Mouse (Mus musculus): ENCODE results near the gene Cdc6. TPM values are rescaled to one million over a fixed set of nuclear protein-coding genes. Genes with fewer than 3 reads are reported as not detected.

Cdc6 gene
- polyA plus RNA-seq, 1 experiment from 2014 or later, result 21.1 TPM

GRCm38 (mm10) chr11:98971316-98972031 is 63.9 kb downstream of the Cdc6 start:
- Histone ChIP-seq H3K4me3 (no peak overlapping the region), H3K9me3 (no peaks in the 10 kb centered on the region), H3K9ac (peak overlapping the region; percentile 50; the same call in 1 of the 2 replicates), H3K27me3 (replicated peaks) (no peaks in the 10 kb centered on the region), H3K36me3 (peaks cover 92% of the 10 kb centered on the region), H3K4me2 (no peak overlapping the region), H3K27ac (replicated peaks) (peak overlapping the region; percentile 46), H3K4me1 (peaks cover 58% of the 10 kb centered on the region)
- ATAC-seq (ENCODE audit: extremely low read depth, insufficient number of reproducible peaks, low FRiP score, low TSS enrichment), result no peak
- WGBS, result 68% methylated on average over 23 of the region's 23 CpGs

DNA sequence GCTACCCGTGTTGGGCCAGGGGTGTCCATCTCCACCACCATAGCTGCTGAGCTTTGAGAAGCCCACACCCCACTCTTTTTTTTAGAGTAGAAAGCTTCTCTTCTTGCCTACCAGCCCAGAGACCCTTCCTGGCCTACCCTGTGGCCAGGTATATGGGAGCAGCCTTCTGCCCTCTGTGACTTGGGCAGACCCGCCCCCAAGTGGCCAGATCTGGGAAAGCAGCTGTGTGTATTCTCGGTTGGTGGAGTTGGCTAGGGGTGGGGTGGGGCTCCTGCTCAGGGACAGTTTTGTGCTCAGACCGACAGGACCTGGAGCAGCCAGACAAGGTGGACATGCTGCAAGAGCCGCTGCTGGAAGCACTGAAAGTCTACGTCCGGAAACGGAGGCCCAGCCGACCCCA is 64.6 kb downstream of the Cdc6 start:
- Histone ChIP-seq H3K27me3 (replicated peaks) (no peaks in the 10 kb centered on the region), H3K9me3 (no peaks in the 10 kb centered on the region), H3K4me2 (no peak overlapping the region), H3K36me3 (peaks cover 84% of the 10 kb centered on the region), H3K9ac (no peak overlapping the region), H3K27ac (replicated peaks) (no peak overlapping the region), H3K4me3 (no peak overlapping the region), H3K4me1 (peaks cover 50% of the 10 kb centered on the region)
- WGBS, result 54% methylated on average over 9 of the region's 9 CpGs
- no peak for ATAC-seq (ENCODE audit: extremely low read depth, insufficient number of reproducible peaks, low FRiP score, low TSS enrichment)

DNA sequence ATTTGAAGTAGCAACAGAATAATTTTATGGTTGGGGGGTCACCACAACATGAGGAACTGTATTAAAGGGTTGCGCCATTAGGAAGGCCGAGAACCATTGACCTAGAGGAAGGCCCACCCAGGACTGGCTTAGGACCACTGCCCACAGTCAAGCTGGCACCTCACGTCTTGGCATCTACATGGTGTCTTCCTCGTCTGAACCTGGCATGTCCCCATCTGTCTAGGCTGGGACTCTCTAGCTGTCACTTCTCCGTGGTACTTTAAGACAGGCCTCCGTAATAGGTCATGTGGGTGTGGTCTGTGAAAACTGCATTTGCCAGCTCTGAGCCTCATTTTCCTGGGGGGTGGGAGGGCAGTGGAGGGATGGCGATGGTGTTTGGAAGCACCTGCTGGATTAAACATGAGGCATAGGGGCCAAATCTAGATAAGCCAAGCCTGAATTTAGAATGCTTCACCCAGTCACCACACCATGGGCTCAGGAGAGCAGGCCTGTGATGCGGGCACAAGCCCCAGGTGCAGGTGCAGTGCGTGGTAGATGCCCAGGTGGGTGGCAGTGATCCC is 65.3 kb downstream of the Cdc6 start:
- no peak for ATAC-seq (ENCODE audit: extremely low read depth, insufficient number of reproducible peaks, low FRiP score, low TSS enrichment)
- Histone ChIP-seq H3K9me3 (no peaks in the 10 kb centered on the region), H3K4me3 (no peak overlapping the region), H3K4me2 (no peak overlapping the region), H3K27ac (replicated peaks) (no peak overlapping the region), H3K4me1 (peaks cover 44% of the 10 kb centered on the region), H3K9ac (no peak overlapping the region), H3K27me3 (replicated peaks) (no peaks in the 10 kb centered on the region), H3K36me3 (peaks cover 78% of the 10 kb centered on the region)
- 83% methylated on average over 9 of the region's 9 CpGs for WGBS

Other genes starting within 250 kb of the Cdc6 start
- 0.12 TPM in 1 of 2 replicates, not detected in the other for gene Gsdma, start 243.4 kb upstream of the Cdc6 start, polyA plus RNA-seq (2015; fragmentation: Nextera tagmentation; extraction: Ambion mirVana)
- gene Psmd3, start 225.2 kb upstream of the Cdc6 start, polyA plus RNA-seq (2015; fragmentation: Nextera tagmentation; extraction: Ambion mirVana), result 165 and 167 TPM in 2 replicates
- gene Csf3, start 206.5 kb upstream of the Cdc6 start, polyA plus RNA-seq (2015; fragmentation: Nextera tagmentation; extraction: Ambion mirVana), result not detected in 2 replicates
- gene Med24, start 178.4 kb upstream of the Cdc6 start, polyA plus RNA-seq (2015; fragmentation: Nextera tagmentation; extraction: Ambion mirVana), result 35.1 and 37.4 TPM in 2 replicates
- gene Thra, start 167.2 kb upstream of the Cdc6 start, polyA plus RNA-seq (2015; fragmentation: Nextera tagmentation; extraction: Ambion mirVana), result 30.0 and 32.0 TPM in 2 replicates
- gene Nr1d1, start 132.5 kb upstream of the Cdc6 start, polyA plus RNA-seq (2015; fragmentation: Nextera tagmentation; extraction: Ambion mirVana), result 5.9 and 6.4 TPM in 2 replicates
- 14.6 and 15.7 TPM in 2 replicates for gene Msl1, start 112.3 kb upstream of the Cdc6 start, polyA plus RNA-seq (2015; fragmentation: Nextera tagmentation; extraction: Ambion mirVana)
- 22.3 and 23.1 TPM in 2 replicates for gene Casc3, start 102.9 kb upstream of the Cdc6 start, polyA plus RNA-seq (2015; fragmentation: Nextera tagmentation; extraction: Ambion mirVana)
- gene Rapgefl1, start 71.0 kb upstream of the Cdc6 start, polyA plus RNA-seq (2015; fragmentation: Nextera tagmentation; extraction: Ambion mirVana), result 0.64 and 0.98 TPM in 2 replicates
- gene Wipf2, start 44.2 kb upstream of the Cdc6 start, polyA plus RNA-seq (2015; fragmentation: Nextera tagmentation; extraction: Ambion mirVana), result 2.3 and 2.6 TPM in 2 replicates
- gene Rara, start 20.0 kb downstream of the Cdc6 start, polyA plus RNA-seq (2015; fragmentation: Nextera tagmentation; extraction: Ambion mirVana), result 27.9 and 28.3 TPM in 2 replicates
- 1.3 and 3.3 TPM in 2 replicates for gene Gjd3, start 75.2 kb downstream of the Cdc6 start, polyA plus RNA-seq (2015; fragmentation: Nextera tagmentation; extraction: Ambion mirVana)
- 158 and 170 TPM in 2 replicates for gene Top2a, start 116.4 kb downstream of the Cdc6 start, polyA plus RNA-seq (2015; fragmentation: Nextera tagmentation; extraction: Ambion mirVana)
- gene Igfbp4, start 133.4 kb downstream of the Cdc6 start, polyA plus RNA-seq (2015; fragmentation: Nextera tagmentation; extraction: Ambion mirVana), result 371 and 397 TPM in 2 replicates
- 0.15 and 0.21 TPM in 2 replicates for gene Tns4, start 181.5 kb downstream of the Cdc6 start, polyA plus RNA-seq (2015; fragmentation: Nextera tagmentation; extraction: Ambion mirVana)
- gene Ccr7, start 247.3 kb downstream of the Cdc6 start, polyA plus RNA-seq (2015; fragmentation: Nextera tagmentation; extraction: Ambion mirVana), result 0.14 and 0.23 TPM in 2 replicates